Mouse (Mus musculus): ENCODE results near the gene Plekhs1. TPM values are rescaled to one million over a fixed set of nuclear protein-coding genes. Genes with fewer than 3 reads are reported as not detected.

Plekhs1 gene
- polyA plus RNA-seq, 1 experiment = 0.33 TPM

DNA sequence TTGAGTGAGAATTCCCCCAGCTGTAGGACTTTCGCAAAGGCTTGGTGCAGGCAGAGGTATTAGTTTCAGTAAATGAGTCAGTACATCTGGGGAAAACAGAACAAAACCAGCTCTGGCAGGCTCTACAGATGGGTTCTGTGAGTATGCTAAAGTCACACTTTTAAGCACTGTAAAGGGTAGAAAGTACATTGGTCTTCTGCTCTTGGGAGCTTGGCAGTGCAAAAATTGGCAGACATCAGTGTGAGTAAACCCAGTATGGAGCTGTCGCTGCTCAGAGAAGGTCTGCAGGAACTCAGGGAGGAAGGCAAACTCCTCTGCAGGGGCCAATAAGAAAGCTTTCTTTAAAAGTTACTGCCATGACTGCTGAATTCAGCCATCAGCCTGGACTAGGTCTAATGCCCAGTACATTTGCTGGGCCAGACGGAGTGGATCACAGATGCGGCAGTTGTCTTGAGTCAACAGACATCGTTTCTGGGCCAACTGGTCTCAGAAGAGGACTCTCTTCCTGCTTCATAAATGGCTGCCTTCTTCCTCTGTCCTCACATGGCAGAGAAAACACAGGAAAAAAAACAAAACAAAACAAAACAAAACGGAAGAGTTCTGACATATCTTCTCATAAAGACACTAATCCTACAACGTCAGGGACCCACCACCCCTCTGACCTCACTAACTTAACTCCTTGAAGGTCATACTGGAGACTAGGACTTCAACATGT is 22.9 kb upstream of the Plekhs1 start:
- H3K27me3 ChIP-seq (ENCODE audit: control insufficient read depth, insufficient read depth, low read length, poor library complexity, severe bottlenecking) = no peaks in the 10 kb centered on the region
- no peaks in the 10 kb centered on the region for H3K4me1 ChIP-seq (ENCODE audit: control insufficient read depth, insufficient read depth, low read length)
- no peaks in the 10 kb centered on the region for H3K9me3 ChIP-seq (replicated peaks; ENCODE audit: control insufficient read depth, insufficient read depth, low read length, poor library complexity, severe bottlenecking)
- H3K9ac ChIP-seq (ENCODE audit: low read depth, poor library complexity, severe bottlenecking) = no peak overlapping the region
- no peak overlapping the region for H3K4me3 ChIP-seq (ENCODE audit: low read depth, low read length)
- no peak overlapping the region for H3K27ac ChIP-seq (ENCODE audit: insufficient read depth, low read length)
- no peaks in the 10 kb centered on the region for H3K36me3 ChIP-seq (ENCODE audit: control insufficient read depth, insufficient read depth, low read length, poor library complexity, severe bottlenecking)
- TF ChIP-seq POLR2A (IDR thresholded peaks at IDR 0.05; ENCODE audit: insufficient read depth, low read length) = no peak
- no peak for TF ChIP-seq EP300 (IDR thresholded peaks at IDR 0.05; ENCODE audit: insufficient read depth, low read depth, low read length)
- TF ChIP-seq CTCF (IDR thresholded peaks at IDR 0.05; ENCODE audit: low read depth, low read length) = no peak

- H3K9me3 ChIP-seq (replicated peaks; ENCODE audit: control insufficient read depth, insufficient read depth, low read length, poor library complexity, severe bottlenecking) = no peaks in the 10 kb centered on the region
- H3K4me3 ChIP-seq (ENCODE audit: low read depth, low read length) = no peak overlapping the region
- H3K4me1 ChIP-seq (ENCODE audit: control insufficient read depth, insufficient read depth, low read length) = no peaks in the 10 kb centered on the region
- H3K9ac ChIP-seq (ENCODE audit: low read depth, poor library complexity, severe bottlenecking) = no peak overlapping the region
- no peaks in the 10 kb centered on the region for H3K27me3 ChIP-seq (ENCODE audit: control insufficient read depth, insufficient read depth, low read length, poor library complexity, severe bottlenecking)
- no peak for TF ChIP-seq CTCF (IDR thresholded peaks at IDR 0.05; ENCODE audit: low read depth, low read length)
- no peak for TF ChIP-seq EP300 (IDR thresholded peaks at IDR 0.05; ENCODE audit: insufficient read depth, low read depth, low read length)
- no peak for TF ChIP-seq POLR2A (IDR thresholded peaks at IDR 0.05; ENCODE audit: insufficient read depth, low read length)
- no peak overlapping the region for H3K27ac ChIP-seq (ENCODE audit: insufficient read depth, low read length)
- no peaks in the 10 kb centered on the region for H3K36me3 ChIP-seq (ENCODE audit: control insufficient read depth, insufficient read depth, low read length, poor library complexity, severe bottlenecking)
Observed at GRCm38 (mm10) chr19:56439072-56439434, 22.4 kb upstream of the Plekhs1 start.

DNA sequence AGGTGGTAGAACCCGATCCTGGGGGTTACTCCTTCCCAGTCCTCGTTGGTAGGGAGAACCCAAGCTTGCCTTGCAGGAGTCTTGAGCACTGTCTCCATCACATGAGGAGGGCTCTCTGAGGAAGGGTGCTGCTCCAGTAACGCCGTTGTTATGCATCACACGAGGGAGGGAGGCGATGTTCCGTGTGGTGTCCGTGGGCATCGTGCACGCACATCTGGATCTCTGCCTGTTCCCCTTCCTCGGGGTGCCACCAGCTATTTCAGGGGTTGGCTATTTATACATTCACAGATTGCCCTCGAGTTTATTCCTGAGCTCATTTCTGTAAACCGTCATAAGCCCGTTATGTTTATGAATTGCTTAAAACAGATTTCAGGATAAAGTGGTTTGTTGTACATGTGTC is 18.0 kb upstream of the Plekhs1 start:
- no peaks in the 10 kb centered on the region for H3K36me3 ChIP-seq (ENCODE audit: control insufficient read depth, insufficient read depth, low read length, poor library complexity, severe bottlenecking)
- TF ChIP-seq EP300 (IDR thresholded peaks at IDR 0.05; ENCODE audit: insufficient read depth, low read depth, low read length) (no peak), CTCF (IDR thresholded peaks at IDR 0.05; ENCODE audit: low read depth, low read length) (no peak), POLR2A (IDR thresholded peaks at IDR 0.05; ENCODE audit: insufficient read depth, low read length) (no peak)
- no peak overlapping the region for H3K27ac ChIP-seq (ENCODE audit: insufficient read depth, low read length)
- no peak overlapping the region for H3K9ac ChIP-seq (ENCODE audit: low read depth, poor library complexity, severe bottlenecking)
- H3K4me1 ChIP-seq (ENCODE audit: control insufficient read depth, insufficient read depth, low read length) = no peaks in the 10 kb centered on the region
- H3K4me3 ChIP-seq (ENCODE audit: low read depth, low read length) = no peak overlapping the region
- no peaks in the 10 kb centered on the region for H3K27me3 ChIP-seq (ENCODE audit: control insufficient read depth, insufficient read depth, low read length, poor library complexity, severe bottlenecking)
- no peaks in the 10 kb centered on the region for H3K9me3 ChIP-seq (replicated peaks; ENCODE audit: control insufficient read depth, insufficient read depth, low read length, poor library complexity, severe bottlenecking)

DNA sequence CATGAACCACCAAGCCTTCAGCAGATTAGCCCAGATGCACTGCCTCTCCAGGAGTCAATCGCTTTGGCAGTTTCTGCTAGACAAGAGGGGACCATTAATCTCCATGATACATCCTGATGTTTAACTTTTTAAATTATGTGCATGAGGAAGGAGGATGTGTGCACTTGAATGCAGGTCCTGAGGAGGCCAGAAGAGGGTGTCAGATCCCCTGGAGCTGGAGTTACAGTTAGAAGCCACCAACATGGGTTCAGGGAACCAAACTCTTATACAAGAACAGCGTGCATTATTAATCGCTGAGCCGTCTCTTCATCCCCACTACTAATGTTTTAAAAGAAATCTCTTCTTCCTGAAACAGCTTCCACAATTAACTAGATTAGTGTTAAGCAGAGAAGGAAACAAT is 12.7 kb upstream of the Plekhs1 start:
- H3K36me3 ChIP-seq (ENCODE audit: control insufficient read depth, insufficient read depth, low read length, poor library complexity, severe bottlenecking) = no peaks in the 10 kb centered on the region
- no peak for TF ChIP-seq CTCF (IDR thresholded peaks at IDR 0.05; ENCODE audit: low read depth, low read length)
- no peak for TF ChIP-seq POLR2A (IDR thresholded peaks at IDR 0.05; ENCODE audit: insufficient read depth, low read length)
- no peak for TF ChIP-seq EP300 (IDR thresholded peaks at IDR 0.05; ENCODE audit: insufficient read depth, low read depth, low read length)

GRCm38 (mm10) chr19:56449537-56449936 is 11.9 kb upstream of the Plekhs1 start:
- Histone ChIP-seq H3K9me3 (replicated peaks; ENCODE audit: control insufficient read depth, insufficient read depth, low read length, poor library complexity, severe bottlenecking) (no peaks in the 10 kb centered on the region), H3K4me3 (ENCODE audit: low read depth, low read length) (no peak overlapping the region), H3K4me1 (ENCODE audit: control insufficient read depth, insufficient read depth, low read length) (no peaks in the 10 kb centered on the region), H3K27ac (ENCODE audit: insufficient read depth, low read length) (no peak overlapping the region), H3K9ac (ENCODE audit: low read depth, poor library complexity, severe bottlenecking) (no peak overlapping the region), H3K27me3 (ENCODE audit: control insufficient read depth, insufficient read depth, low read length, poor library complexity, severe bottlenecking) (no peaks in the 10 kb centered on the region), H3K36me3 (ENCODE audit: control insufficient read depth, insufficient read depth, low read length, poor library complexity, severe bottlenecking) (no peaks in the 10 kb centered on the region)
- TF ChIP-seq CTCF (IDR thresholded peaks at IDR 0.05; ENCODE audit: low read depth, low read length) = no peak

More for the DNA sequence above, 12.7 kb upstream of the Plekhs1 start:
- Histone ChIP-seq H3K9me3 (replicated peaks; ENCODE audit: control insufficient read depth, insufficient read depth, low read length, poor library complexity, severe bottlenecking) (no peaks in the 10 kb centered on the region), H3K27ac (ENCODE audit: insufficient read depth, low read length) (no peak overlapping the region), H3K4me1 (ENCODE audit: control insufficient read depth, insufficient read depth, low read length) (no peaks in the 10 kb centered on the region), H3K4me3 (ENCODE audit: low read depth, low read length) (no peak overlapping the region), H3K27me3 (ENCODE audit: control insufficient read depth, insufficient read depth, low read length, poor library complexity, severe bottlenecking) (no peaks in the 10 kb centered on the region), H3K9ac (ENCODE audit: low read depth, poor library complexity, severe bottlenecking) (no peak overlapping the region)

GRCm38 (mm10) chr19:56450892-56451291 is 10.5 kb upstream of the Plekhs1 start:
- Histone ChIP-seq H3K9me3 (replicated peaks; ENCODE audit: control insufficient read depth, insufficient read depth, low read length, poor library complexity, severe bottlenecking) (no peaks in the 10 kb centered on the region), H3K27me3 (ENCODE audit: control insufficient read depth, insufficient read depth, low read length, poor library complexity, severe bottlenecking) (no peaks in the 10 kb centered on the region)

More at GRCm38 (mm10) chr19:56450892-56451291, 10.5 kb upstream of the Plekhs1 start:
- Histone ChIP-seq H3K4me3 (ENCODE audit: low read depth, low read length) (no peak overlapping the region), H3K9ac (ENCODE audit: low read depth, poor library complexity, severe bottlenecking) (no peak overlapping the region), H3K4me1 (ENCODE audit: control insufficient read depth, insufficient read depth, low read length) (no peaks in the 10 kb centered on the region), H3K36me3 (ENCODE audit: control insufficient read depth, insufficient read depth, low read length, poor library complexity, severe bottlenecking) (no peaks in the 10 kb centered on the region), H3K27ac (ENCODE audit: insufficient read depth, low read length) (no peak overlapping the region)
- no peak for TF ChIP-seq CTCF (IDR thresholded peaks at IDR 0.05; ENCODE audit: low read depth, low read length)
- TF ChIP-seq POLR2A (IDR thresholded peaks at IDR 0.05; ENCODE audit: insufficient read depth, low read length) = no peak
